Mouse (Mus musculus): ENCODE results near the gene Il13. TPM values are rescaled to one million over a fixed set of nuclear protein-coding genes. Genes with fewer than 3 reads are reported as not detected.
A peak's percentile ranks its signal among the peaks of the same experiment; 100 is the strongest.

Il13 gene
- polyA plus RNA-seq, 1 experiment from 2014 or later = not detected

DNA sequence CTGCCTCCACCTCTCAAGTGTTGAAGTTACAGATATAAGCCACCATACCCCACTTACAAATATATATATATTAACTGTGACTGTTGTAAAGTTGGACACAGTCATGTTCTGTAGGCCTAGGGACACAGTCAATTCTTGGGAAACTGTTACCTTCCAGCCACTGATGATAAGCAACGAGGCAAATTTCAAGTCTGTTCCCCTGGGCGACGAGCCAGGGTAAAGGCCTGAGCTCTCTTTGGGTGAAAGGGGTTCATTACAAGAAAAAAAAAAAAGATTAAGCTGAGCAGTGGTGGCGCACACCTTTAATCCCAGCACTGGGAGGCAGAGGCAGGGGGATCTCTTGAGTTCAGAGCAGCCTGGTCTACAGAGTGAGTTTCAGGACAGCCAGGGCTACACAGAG is 14.4 kb downstream of the Il13 start:
- H3K9ac ChIP-seq (replicated peaks; ENCODE audit: low read length) = no peak overlapping the region
- no peak overlapping the region for H3K27ac ChIP-seq (ENCODE audit: low read length)
- 83% methylated on average over 4 of the region's 4 CpGs for WGBS
- ATAC-seq (ENCODE audit: low FRiP score, low TSS enrichment) = no peak
- H3K4me3 ChIP-seq (ENCODE audit: low read length) = no peak overlapping the region
- no peak overlapping the region for H3K4me2 ChIP-seq (replicated peaks; ENCODE audit: low read depth, low read length)
- H3K9me3 ChIP-seq (ENCODE audit: low read length) = no peaks in the 10 kb centered on the region
- H3K4me1 ChIP-seq (ENCODE audit: insufficient read depth, low read length) = no peaks in the 10 kb centered on the region
- H3K27me3 ChIP-seq (ENCODE audit: insufficient read depth, low read length) = no peaks in the 10 kb centered on the region
- H3K36me3 ChIP-seq (ENCODE audit: insufficient read depth, low read length) = no peaks in the 10 kb centered on the region

DNA sequence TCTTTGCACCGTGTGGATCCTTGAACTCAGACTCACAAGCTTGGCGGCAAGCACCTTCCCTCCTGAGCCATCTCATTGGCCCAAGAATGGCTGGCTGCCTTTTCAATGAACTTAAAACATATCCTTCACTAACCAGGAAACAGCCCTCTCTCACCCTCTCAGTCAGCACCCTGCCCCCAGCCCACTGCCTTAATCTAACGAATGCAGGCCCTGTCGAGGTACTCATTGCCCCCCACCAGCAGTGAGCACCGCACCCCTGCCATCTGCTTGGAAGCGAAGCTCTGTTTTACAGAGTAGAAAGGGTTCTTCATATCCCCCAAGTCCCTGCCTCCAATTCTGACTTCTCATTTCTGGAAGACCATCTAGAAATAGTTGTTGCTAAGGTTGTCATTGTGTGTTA is 15.1 kb downstream of the Il13 start:
- Histone ChIP-seq H3K4me1 (ENCODE audit: insufficient read depth, low read length) (no peaks in the 10 kb centered on the region), H3K9me3 (ENCODE audit: low read length) (no peaks in the 10 kb centered on the region), H3K36me3 (ENCODE audit: insufficient read depth, low read length) (no peaks in the 10 kb centered on the region), H3K4me2 (replicated peaks; ENCODE audit: low read depth, low read length) (no peak overlapping the region), H3K9ac (replicated peaks; ENCODE audit: low read length) (no peak overlapping the region), H3K4me3 (ENCODE audit: low read length) (no peak overlapping the region), H3K27me3 (ENCODE audit: insufficient read depth, low read length) (no peaks in the 10 kb centered on the region), H3K27ac (ENCODE audit: low read length) (no peak overlapping the region)
- WGBS = 73% methylated on average over 6 of the region's 6 CpGs
- no peak for ATAC-seq (ENCODE audit: low FRiP score, low TSS enrichment)

DNA sequence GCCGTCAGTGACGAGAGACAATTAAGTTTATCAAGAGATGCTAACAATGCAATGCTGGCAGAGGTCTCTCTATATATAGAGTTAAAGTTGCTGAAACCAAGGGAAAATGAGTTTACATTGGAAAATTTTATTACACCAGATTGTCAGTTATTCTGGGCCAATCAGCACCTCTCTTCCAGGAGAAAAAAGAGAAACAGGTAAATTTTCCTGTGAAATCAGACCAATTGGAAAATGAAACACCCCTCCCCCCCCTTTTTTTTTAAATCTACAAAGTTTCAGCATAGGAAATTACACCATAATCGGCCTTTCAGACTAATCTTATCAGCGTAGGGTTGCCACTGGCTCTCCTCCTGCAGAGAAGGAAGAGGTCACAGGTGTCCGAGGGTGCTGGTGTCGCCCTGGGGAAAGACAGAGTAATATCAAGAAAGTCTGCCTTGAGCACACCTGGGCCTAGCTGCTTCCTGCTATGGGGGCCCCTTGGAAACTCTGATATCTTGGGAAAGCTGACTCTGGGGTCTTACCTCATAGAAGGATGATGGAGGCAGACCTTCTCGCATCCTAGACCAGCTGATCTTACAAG is 15.8 kb downstream of the Il13 start, which contains the start of gene Il4:
Gene Il4 (minus strand): TSS at position 51 of the 580 bp plus-strand sequence.
- H3K27me3 ChIP-seq (ENCODE audit: insufficient read depth, low read length) = no peaks in the 10 kb centered on the region
- 85% methylated on average over 7 of the region's 7 CpGs for WGBS

DNA sequence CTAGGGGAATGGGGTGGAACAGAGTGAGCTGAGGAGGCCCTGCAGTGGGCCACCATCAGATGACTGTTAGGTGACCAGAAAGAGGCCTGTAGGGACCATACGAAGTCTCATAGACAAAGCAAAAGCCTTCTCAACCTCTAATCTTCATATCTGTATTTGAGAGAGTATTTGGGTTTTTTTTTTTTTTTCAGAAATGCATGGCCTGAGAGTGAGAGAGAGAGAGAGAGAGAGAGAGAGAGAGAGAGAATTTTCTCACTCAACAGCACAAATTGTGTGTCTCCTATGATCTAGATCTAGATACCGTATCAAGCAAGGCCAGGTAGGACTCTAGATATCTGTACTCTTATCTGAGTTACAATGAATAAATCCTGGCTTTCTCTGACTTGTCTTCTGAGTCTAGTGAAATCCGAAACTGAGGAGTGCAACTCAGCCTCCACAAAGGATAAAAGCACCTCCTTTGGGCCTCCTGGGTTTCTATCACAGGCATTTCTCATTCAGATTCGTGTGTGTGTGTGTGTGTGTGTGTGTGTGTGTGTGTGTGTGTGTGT is 16.9 kb downstream of the Il13 start:
- H3K4me2 ChIP-seq (replicated peaks; ENCODE audit: low read depth, low read length) = no peak overlapping the region
- H3K9me3 ChIP-seq (ENCODE audit: low read length) = no peaks in the 10 kb centered on the region
- no peak overlapping the region for H3K27ac ChIP-seq (ENCODE audit: low read length)
- H3K27me3 ChIP-seq (ENCODE audit: insufficient read depth, low read length) = no peaks in the 10 kb centered on the region
- no peaks in the 10 kb centered on the region for H3K36me3 ChIP-seq (ENCODE audit: insufficient read depth, low read length)
- no peak for ATAC-seq (ENCODE audit: low FRiP score, low TSS enrichment)
- H3K4me3 ChIP-seq (ENCODE audit: low read length) = no peak overlapping the region
- 56% methylated on average over 4 of the region's 4 CpGs for WGBS
- no peaks in the 10 kb centered on the region for H3K4me1 ChIP-seq (ENCODE audit: insufficient read depth, low read length)
- no peak overlapping the region for H3K9ac ChIP-seq (replicated peaks; ENCODE audit: low read length)

More for the DNA sequence above, 15.8 kb downstream of the Il13 start, which contains the start of gene Il4:
- Histone ChIP-seq H3K4me1 (ENCODE audit: insufficient read depth, low read length) (no peaks in the 10 kb centered on the region), H3K36me3 (ENCODE audit: insufficient read depth, low read length) (no peaks in the 10 kb centered on the region), H3K9me3 (ENCODE audit: low read length) (no peaks in the 10 kb centered on the region), H3K27ac (ENCODE audit: low read length) (no peak within 1 kb of the TSS), H3K4me2 (replicated peaks; ENCODE audit: low read depth, low read length) (no peak within 1 kb of the TSS), H3K9ac (replicated peaks; ENCODE audit: low read length) (no peak within 1 kb of the TSS), H3K4me3 (ENCODE audit: low read length) (no peak within 1 kb of the TSS)
- ATAC-seq (ENCODE audit: low FRiP score, low TSS enrichment) = no peak

DNA sequence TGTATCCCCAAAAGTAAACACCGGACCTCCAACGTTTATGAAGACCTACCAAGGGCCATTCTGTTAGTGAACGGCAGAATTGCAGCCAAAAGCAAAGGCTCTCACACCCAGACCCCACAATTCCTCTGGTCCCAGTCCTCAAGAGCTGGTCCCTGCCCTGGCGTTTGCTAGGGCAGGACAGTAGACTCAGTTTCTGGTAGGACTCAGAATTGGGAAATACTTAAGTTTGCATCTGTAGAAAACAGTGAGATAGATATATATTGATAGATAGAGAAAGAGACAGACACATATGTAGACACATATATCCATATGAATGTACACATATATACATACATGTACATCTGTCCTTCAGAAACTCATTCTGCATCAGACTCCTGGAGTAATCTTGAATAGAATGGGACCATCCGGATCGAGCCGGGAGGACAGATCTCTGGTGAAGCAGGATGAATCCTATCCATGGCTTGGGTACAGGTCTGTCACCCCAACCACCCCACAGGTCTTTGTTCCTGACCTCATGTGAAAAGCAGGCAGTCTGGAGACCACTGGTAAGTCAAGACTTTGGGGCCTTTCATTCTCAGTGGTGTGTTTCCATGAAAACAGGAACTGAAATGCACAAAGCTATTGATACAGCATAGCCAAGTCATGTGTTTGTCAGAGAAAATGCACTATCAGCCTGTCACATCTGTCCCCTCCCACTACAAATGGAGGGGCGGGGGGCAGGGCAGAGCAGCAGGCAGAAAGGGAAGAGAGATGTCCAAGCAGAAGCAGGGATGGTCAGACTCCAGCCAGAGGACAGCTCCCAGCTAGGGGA is 17.5 kb downstream of the Il13 start:
- H3K4me2 ChIP-seq (replicated peaks; ENCODE audit: low read depth, low read length) = no peak overlapping the region
- H3K4me1 ChIP-seq (ENCODE audit: insufficient read depth, low read length) = no peaks in the 10 kb centered on the region
- 78% methylated on average over 8 of the region's 8 CpGs for WGBS
- H3K4me3 ChIP-seq (ENCODE audit: low read length) = no peak overlapping the region
- no peaks in the 10 kb centered on the region for H3K36me3 ChIP-seq (ENCODE audit: insufficient read depth, low read length)
- H3K27me3 ChIP-seq (ENCODE audit: insufficient read depth, low read length) = no peaks in the 10 kb centered on the region
- H3K9me3 ChIP-seq (ENCODE audit: low read length) = no peaks in the 10 kb centered on the region
- no peak overlapping the region for H3K9ac ChIP-seq (replicated peaks; ENCODE audit: low read length)
- ATAC-seq (ENCODE audit: low FRiP score, low TSS enrichment) = no peak
- no peak overlapping the region for H3K27ac ChIP-seq (ENCODE audit: low read length)

DNA sequence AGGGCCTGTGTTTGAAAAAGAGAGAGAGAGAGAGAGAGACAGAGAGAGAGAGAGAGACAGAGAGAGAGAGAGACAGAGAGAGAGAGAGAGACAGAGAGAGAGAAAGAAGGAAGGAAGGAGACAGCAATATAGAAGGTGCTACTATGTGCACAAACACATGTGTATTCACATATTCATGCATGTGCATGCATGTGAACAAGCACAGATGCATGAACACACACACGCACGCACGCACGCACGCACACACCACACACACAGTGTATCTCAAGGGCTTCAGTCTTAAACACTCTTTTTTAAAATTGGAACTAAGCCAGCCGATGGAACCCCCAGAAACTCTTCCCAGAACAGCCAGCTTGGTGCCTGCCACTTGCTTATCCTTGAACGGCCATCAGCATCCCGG is 18.9 kb downstream of the Il13 start:
- H3K36me3 ChIP-seq (ENCODE audit: insufficient read depth, low read length) = no peaks in the 10 kb centered on the region
- no peak for ATAC-seq (ENCODE audit: low FRiP score, low TSS enrichment)
- no peaks in the 10 kb centered on the region for H3K9me3 ChIP-seq (ENCODE audit: low read length)
- H3K4me2 ChIP-seq (replicated peaks; ENCODE audit: low read depth, low read length) = no peak overlapping the region
- H3K4me1 ChIP-seq (ENCODE audit: insufficient read depth, low read length) = no peaks in the 10 kb centered on the region
- H3K27me3 ChIP-seq (ENCODE audit: insufficient read depth, low read length) = no peaks in the 10 kb centered on the region
- no peak overlapping the region for H3K27ac ChIP-seq (ENCODE audit: low read length)
- H3K4me3 ChIP-seq (ENCODE audit: low read length) = no peak overlapping the region
- 95% methylated on average over 8 of the region's 8 CpGs for WGBS
- no peak overlapping the region for H3K9ac ChIP-seq (replicated peaks; ENCODE audit: low read length)

DNA sequence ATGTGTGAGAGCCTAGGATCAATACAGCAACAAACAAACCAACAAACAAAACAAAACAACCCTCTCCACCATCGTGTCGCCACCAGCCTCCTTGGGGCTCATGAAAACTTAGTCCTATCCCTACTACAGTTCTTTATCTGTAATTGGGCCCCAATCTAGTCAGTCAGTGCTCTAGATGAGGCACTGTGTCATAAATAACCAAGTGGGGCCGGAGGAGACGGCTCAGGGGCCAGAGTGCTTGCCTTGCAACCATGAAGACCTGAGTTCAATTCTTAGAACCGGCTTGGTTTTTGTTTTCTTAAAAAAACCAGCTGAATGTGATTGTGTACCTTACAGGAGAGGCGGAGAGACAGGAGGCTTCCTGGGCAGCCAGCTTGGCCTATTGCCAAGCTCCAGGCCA is 19.3 kb downstream of the Il13 start:
- ATAC-seq (ENCODE audit: low FRiP score, low TSS enrichment) = no peak
- no peaks in the 10 kb centered on the region for H3K4me1 ChIP-seq (ENCODE audit: insufficient read depth, low read length)
- H3K27ac ChIP-seq (ENCODE audit: low read length) = no peak overlapping the region
- no peaks in the 10 kb centered on the region for H3K36me3 ChIP-seq (ENCODE audit: insufficient read depth, low read length)
- no peaks in the 10 kb centered on the region for H3K9me3 ChIP-seq (ENCODE audit: low read length)
- no peak overlapping the region for H3K4me2 ChIP-seq (replicated peaks; ENCODE audit: low read depth, low read length)
- 71% methylated on average over 6 of the region's 6 CpGs for WGBS
- H3K27me3 ChIP-seq (ENCODE audit: insufficient read depth, low read length) = no peaks in the 10 kb centered on the region
- H3K9ac ChIP-seq (replicated peaks; ENCODE audit: low read length) = no peak overlapping the region
- H3K4me3 ChIP-seq (ENCODE audit: low read length) = no peak overlapping the region

DNA sequence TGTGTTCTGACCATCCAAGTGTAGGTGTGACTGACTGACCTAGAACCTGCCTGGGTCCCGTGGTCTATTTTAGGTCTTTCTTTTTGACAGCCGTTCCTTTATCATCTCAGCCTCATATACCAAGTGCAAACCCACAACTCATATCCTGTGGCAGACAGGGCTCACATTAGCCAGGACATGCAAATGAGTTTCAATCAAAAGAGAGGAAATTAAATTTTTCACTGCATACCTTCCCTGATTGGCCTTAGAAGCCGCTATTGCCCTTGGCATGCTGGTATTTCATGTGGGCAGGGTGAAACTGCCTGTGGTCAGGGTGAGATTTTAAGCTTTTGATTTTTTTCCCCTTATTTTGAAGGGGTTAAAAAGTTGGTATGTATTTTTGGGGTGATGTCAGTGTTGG is 24.8 kb downstream of the Il13 start:
- Histone ChIP-seq H3K27ac (ENCODE audit: low read length) (no peak overlapping the region), H3K4me2 (replicated peaks; ENCODE audit: low read depth, low read length) (no peak overlapping the region), H3K9me3 (ENCODE audit: low read length) (no peaks in the 10 kb centered on the region), H3K36me3 (ENCODE audit: insufficient read depth, low read length) (no peaks in the 10 kb centered on the region), H3K4me1 (ENCODE audit: insufficient read depth, low read length) (peaks cover 7% of the 10 kb centered on the region), H3K9ac (replicated peaks; ENCODE audit: low read length) (no peak overlapping the region), H3K27me3 (ENCODE audit: insufficient read depth, low read length) (no peaks in the 10 kb centered on the region), H3K4me3 (ENCODE audit: low read length) (no peak overlapping the region)
- no peak for ATAC-seq (ENCODE audit: low FRiP score, low TSS enrichment)
- WGBS = 86% methylated on average over 3 of the region's 3 CpGs

DNA sequence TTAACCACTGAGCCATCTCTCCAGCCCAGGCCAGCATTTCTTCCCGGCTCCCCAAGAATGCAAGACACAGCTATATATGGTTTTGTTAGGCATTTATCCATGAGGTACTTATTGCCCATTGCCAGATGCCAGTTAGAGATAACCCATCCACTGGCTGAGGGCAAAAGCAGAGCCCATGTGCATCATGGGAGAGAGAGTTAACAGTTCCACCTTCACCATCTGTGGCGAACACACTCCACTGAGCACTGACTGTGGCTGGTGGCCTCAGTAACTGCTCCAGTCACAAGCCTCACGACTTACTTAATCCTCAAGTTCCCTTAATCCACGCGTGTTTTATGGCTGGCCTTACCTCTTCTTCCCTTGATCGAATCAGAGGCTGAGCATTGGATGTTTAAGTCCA is 25.3 kb downstream of the Il13 start:
- ATAC-seq (ENCODE audit: low FRiP score, low TSS enrichment) = no peak
- no peaks in the 10 kb centered on the region for H3K27me3 ChIP-seq (ENCODE audit: insufficient read depth, low read length)
- no peaks in the 10 kb centered on the region for H3K9me3 ChIP-seq (ENCODE audit: low read length)
- H3K36me3 ChIP-seq (ENCODE audit: insufficient read depth, low read length) = no peaks in the 10 kb centered on the region
- peaks cover 7% of the 10 kb centered on the region for H3K4me1 ChIP-seq (ENCODE audit: insufficient read depth, low read length)
- WGBS = 71% methylated on average over 6 of the region's 6 CpGs
- no peak overlapping the region for H3K27ac ChIP-seq (ENCODE audit: low read length)
- H3K4me3 ChIP-seq (ENCODE audit: low read length) = no peak overlapping the region
- no peak overlapping the region for H3K4me2 ChIP-seq (replicated peaks; ENCODE audit: low read depth, low read length)
- no peak overlapping the region for H3K9ac ChIP-seq (replicated peaks; ENCODE audit: low read length)

DNA sequence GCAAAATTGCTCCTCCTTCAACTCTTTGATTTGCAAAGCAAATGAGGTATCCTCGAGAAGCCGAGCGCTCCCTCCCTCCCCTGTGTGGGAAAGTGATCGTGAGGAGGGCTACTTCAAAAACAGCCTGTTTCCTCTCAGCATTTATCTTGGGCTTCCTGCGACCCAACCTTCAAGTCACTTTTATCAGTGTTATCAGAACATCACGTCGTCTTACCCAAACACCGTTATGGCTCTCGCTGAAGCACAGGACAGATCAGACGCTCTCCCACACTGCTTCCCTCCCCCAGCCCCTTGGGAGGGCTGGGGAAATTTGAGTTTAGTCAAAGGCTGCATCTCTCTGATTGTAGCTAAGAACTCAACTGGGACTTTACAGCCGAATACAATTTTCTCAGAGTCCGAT is 28.9 kb downstream of the Il13 start:
- ATAC-seq (ENCODE audit: low FRiP score, low TSS enrichment) = no peak
- peaks cover 7% of the 10 kb centered on the region for H3K4me1 ChIP-seq (ENCODE audit: insufficient read depth, low read length)
- H3K36me3 ChIP-seq (ENCODE audit: insufficient read depth, low read length) = no peaks in the 10 kb centered on the region; the same call in 1 of the 2 replicates
- H3K9ac ChIP-seq (replicated peaks; ENCODE audit: low read length) = no peak overlapping the region
- peak overlapping the region; percentile 21; the same call in 1 of the 2 replicates for H3K4me2 ChIP-seq (replicated peaks; ENCODE audit: low read depth, low read length)
- no peaks in the 10 kb centered on the region for H3K9me3 ChIP-seq (ENCODE audit: low read length)
- WGBS = 6% methylated on average over 12 of the region's 12 CpGs
- H3K4me3 ChIP-seq (ENCODE audit: low read length) = no peak overlapping the region
- no peak overlapping the region for H3K27ac ChIP-seq (ENCODE audit: low read length)
- H3K27me3 ChIP-seq (ENCODE audit: insufficient read depth, low read length) = no peaks in the 10 kb centered on the region

Measured in kidney, embryonic 16.5 days (tissue).